Mouse (Mus musculus) E14TG2a.4 (cell line): ENCODE measurements at regions not wholly inside any gene's neighbourhood (a gene's known extent, or its start where the extent isn't known, plus 50 kb on each side); places are given as distances from the start of the nearest gene placed in this dataset.

ENCODE experiments used
- CTCF ChIP-seq: conservative IDR thresholded peaks from 2 replicates; pipeline ENCODE4 v1.5.1; 2014; ENCODE audit warnings: low read length
- NANOG ChIP-seq: IDR thresholded peaks from 2 replicates; pipeline ENCODE4 v1.6.1; 2014; ENCODE audit warnings: borderline replicate concordance, low read length, mixed read lengths
- POU5F1 ChIP-seq: IDR thresholded peaks from 2 replicates; pipeline ENCODE4 v1.6.1; 2014; ENCODE audit warnings: low read length, borderline replicate concordance

- no peak for TF ChIP-seq POU5F1
- TF ChIP-seq CTCF, result no peak
- TF ChIP-seq NANOG, result no peak
Observed at GRCm38 (mm10) chr1:77964656-77965335, 232.1 kb downstream of the Pax3 start.
